Mouse (Mus musculus): ENCODE data around the gene Nrxn3.

The Nrxn3 gene

GRCm38 (mm10) chr12:89073167-89073743 is 350.6 kb downstream of the Nrxn3 start:
- no peak for DNase-seq

- no peak for DNase-seq
Observed at GRCm38 (mm10) chr12:89074551-89075295, 352.0 kb downstream of the Nrxn3 start.

- no peak for DNase-seq
Observed at GRCm38 (mm10) chr12:89093806-89094479, 371.3 kb downstream of the Nrxn3 start.

GRCm38 (mm10) chr12:89097561-89097960 is 374.9 kb downstream of the Nrxn3 start:
- DNase-seq, result no peak

GRCm38 (mm10) chr12:89106029-89106733 is 383.5 kb downstream of the Nrxn3 start:
- DNase-seq, result no peak

GRCm38 (mm10) chr12:89106881-89107584 is 384.4 kb downstream of the Nrxn3 start:
- DNase-seq, result no peak

- no peak for DNase-seq
Observed at GRCm38 (mm10) chr12:89109779-89110335, 387.2 kb downstream of the Nrxn3 start.

- no peak for DNase-seq
Observed at GRCm38 (mm10) chr12:89128602-89129001, 405.9 kb downstream of the Nrxn3 start.

GRCm38 (mm10) chr12:89129139-89129907 is 406.6 kb downstream of the Nrxn3 start:
- no peak for DNase-seq

- peak; percentile 3 for DNase-seq
Observed at GRCm38 (mm10) chr12:89134333-89134732, 411.7 kb downstream of the Nrxn3 start.

- no peak for DNase-seq
Observed at GRCm38 (mm10) chr12:89134774-89135307, 412.2 kb downstream of the Nrxn3 start.

GRCm38 (mm10) chr12:89148974-89149411 is 426.3 kb downstream of the Nrxn3 start:
- no peak for DNase-seq

GRCm38 (mm10) chr12:89149455-89149854 is 426.8 kb downstream of the Nrxn3 start:
- no peak for DNase-seq

GRCm38 (mm10) chr12:89156086-89156757 is 433.5 kb downstream of the Nrxn3 start:
- no peak for DNase-seq

GRCm38 (mm10) chr12:89159353-89159752 is 436.7 kb downstream of the Nrxn3 start:
- no peak for DNase-seq

- no peak for DNase-seq
Observed at GRCm38 (mm10) chr12:89174306-89175159, 451.9 kb downstream of the Nrxn3 start.

- DNase-seq, result no peak
Observed at GRCm38 (mm10) chr12:89179970-89180666, 457.4 kb downstream of the Nrxn3 start.

GRCm38 (mm10) chr12:89181157-89181561 is 458.5 kb downstream of the Nrxn3 start:
- no peak for DNase-seq
